Mouse (Mus musculus): ENCODE results near the gene Fcrla. TPM values are rescaled to one million over a fixed set of nuclear protein-coding genes. Genes with fewer than 3 reads are reported as not detected.
"Not testable (repeated sequence)": the region's sequence is repeated elsewhere in the genome, so short reads cannot be mapped to it uniquely, and the experiment has no call there.

Gene Fcrla
- polyA plus RNA-seq (2017; shearing (Covaris generic)), result 1 to 10 TPM in 1 of 2 experiments, not detected in 1; 4.9 TPM

GRCm38 (mm10) chr1:170927378-170927777, at the start of gene Fcrla:
Fcrla (minus strand) TSS chr1:170927583.
- ATAC-seq, result no peak

- no peak for ATAC-seq
Observed at GRCm38 (mm10) chr1:170976447-170976846, 49.1 kb upstream of the Fcrla start, which contains the start of gene Fcgr2b. Fcgr2b (minus strand) TSS chr1:170976547.

GRCm38 (mm10) chr1:170975751-170976161, 48.4 kb upstream of the Fcrla start:
- no peak for ATAC-seq

GRCm38 (mm10) chr1:170975350-170975749, 48.0 kb upstream of the Fcrla start:
- not testable (repeated sequence) for ATAC-seq

- no peak for ATAC-seq
Observed at GRCm38 (mm10) chr1:170974736-170975135, 47.4 kb upstream of the Fcrla start.

GRCm38 (mm10) chr1:170974171-170974570, 46.8 kb upstream of the Fcrla start:
- ATAC-seq, result no peak

GRCm38 (mm10) chr1:170972936-170973335, 45.6 kb upstream of the Fcrla start:
- ATAC-seq, result no peak

GRCm38 (mm10) chr1:170972494-170972893, 45.1 kb upstream of the Fcrla start:
- ATAC-seq, result no peak

GRCm38 (mm10) chr1:170968576-170968975, 41.2 kb upstream of the Fcrla start:
- ATAC-seq, result no peak

- no peak for ATAC-seq
Observed at GRCm38 (mm10) chr1:170967581-170967980, 40.2 kb upstream of the Fcrla start.

- ATAC-seq, result no peak
Observed at GRCm38 (mm10) chr1:170963087-170963486, 35.7 kb upstream of the Fcrla start.

GRCm38 (mm10) chr1:170962301-170962700, 34.9 kb upstream of the Fcrla start:
- no peak for ATAC-seq

- ATAC-seq, result no peak
Observed at GRCm38 (mm10) chr1:170961101-170961500, 33.7 kb upstream of the Fcrla start.

GRCm38 (mm10) chr1:170959791-170960190, 32.4 kb upstream of the Fcrla start:
- no peak for ATAC-seq

- no peak for ATAC-seq
Observed at GRCm38 (mm10) chr1:170958225-170958624, 30.8 kb upstream of the Fcrla start.

GRCm38 (mm10) chr1:170953192-170953591, 25.8 kb upstream of the Fcrla start:
- ATAC-seq, result no peak

GRCm38 (mm10) chr1:170950772-170951171, 23.4 kb upstream of the Fcrla start:
- no peak for ATAC-seq

GRCm38 (mm10) chr1:170944908-170945307, 17.5 kb upstream of the Fcrla start:
- ATAC-seq, result not testable (repeated sequence)

GRCm38 (mm10) chr1:170944151-170944550, 16.8 kb upstream of the Fcrla start:
- not testable (repeated sequence) for ATAC-seq

GRCm38 (mm10) chr1:170939255-170939654, 11.9 kb upstream of the Fcrla start:
- no peak for ATAC-seq

GRCm38 (mm10) chr1:170934383-170934782, 7.0 kb upstream of the Fcrla start:
- ATAC-seq, result no peak

GRCm38 (mm10) chr1:170933940-170934339, 6.6 kb upstream of the Fcrla start:
- ATAC-seq, result no peak

- ATAC-seq, result no peak
Observed at GRCm38 (mm10) chr1:170933386-170933920, 6.1 kb upstream of the Fcrla start.

GRCm38 (mm10) chr1:170932043-170932442, 4.7 kb upstream of the Fcrla start:
- no peak for ATAC-seq

- ATAC-seq, result no peak
Observed at GRCm38 (mm10) chr1:170929245-170929644, 1.9 kb upstream of the Fcrla start.

All from activated CD4-positive, CD25-positive, alpha-beta regulatory T cell, adult 4 months (primary cell).